Mouse (Mus musculus) right cerebral cortex, postnatal 4 days (tissue): ENCODE results near the gene Tmem132b.
"Not testable (repeated sequence)": the region's sequence is repeated elsewhere in the genome, so short reads cannot be mapped to it uniquely, and the experiment has no call there.

Experiments used
- DNase-seq: peaks from one replicate; pipeline ENCODE4 v3.0.0-alpha.2; 2022

Tmem132b gene

DNA sequence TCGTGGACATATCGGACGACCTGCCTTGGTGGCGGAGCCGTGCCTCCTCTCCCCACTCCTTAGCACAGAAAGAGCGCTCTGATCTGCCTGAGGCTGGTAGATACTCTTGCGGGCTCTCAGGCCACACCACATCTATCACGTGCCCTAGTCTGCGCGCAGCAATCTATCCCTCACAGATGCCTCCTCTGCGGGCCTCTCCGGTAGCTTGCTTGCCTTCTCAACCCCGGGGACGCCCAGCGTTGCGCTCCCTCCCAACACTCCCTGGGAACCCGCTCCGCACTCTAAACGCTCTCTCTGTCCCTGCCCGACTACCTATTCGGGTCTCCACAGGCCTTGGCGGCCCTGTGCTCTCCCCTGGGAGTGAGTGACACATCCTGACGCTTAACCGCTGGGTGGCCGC is at the start of gene Tmem132b:
Gene Tmem132b, plus strand, starts transcription at position 141 of the 400 bp plus-strand sequence.
- no peak for DNase-seq

DNA sequence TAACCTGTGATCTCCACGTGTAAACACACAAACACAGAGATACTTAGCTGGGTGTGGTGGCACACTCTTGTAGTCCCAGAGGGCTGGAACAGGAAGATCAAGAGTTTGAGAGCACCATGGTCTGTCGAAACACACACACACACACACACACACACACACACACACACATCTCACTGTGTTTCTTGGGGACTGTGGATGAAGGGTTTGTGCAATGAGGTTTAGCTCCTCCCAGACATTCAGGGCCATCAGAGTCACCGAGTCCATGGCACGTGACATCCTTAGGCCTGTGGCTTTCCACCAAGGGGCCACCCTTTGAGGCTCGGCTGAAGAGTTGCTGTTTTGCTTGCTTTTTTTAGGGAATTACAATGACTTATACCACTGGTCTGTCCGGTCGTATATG is 49.1 kb upstream of the Tmem132b start:
- no peak for DNase-seq

DNA sequence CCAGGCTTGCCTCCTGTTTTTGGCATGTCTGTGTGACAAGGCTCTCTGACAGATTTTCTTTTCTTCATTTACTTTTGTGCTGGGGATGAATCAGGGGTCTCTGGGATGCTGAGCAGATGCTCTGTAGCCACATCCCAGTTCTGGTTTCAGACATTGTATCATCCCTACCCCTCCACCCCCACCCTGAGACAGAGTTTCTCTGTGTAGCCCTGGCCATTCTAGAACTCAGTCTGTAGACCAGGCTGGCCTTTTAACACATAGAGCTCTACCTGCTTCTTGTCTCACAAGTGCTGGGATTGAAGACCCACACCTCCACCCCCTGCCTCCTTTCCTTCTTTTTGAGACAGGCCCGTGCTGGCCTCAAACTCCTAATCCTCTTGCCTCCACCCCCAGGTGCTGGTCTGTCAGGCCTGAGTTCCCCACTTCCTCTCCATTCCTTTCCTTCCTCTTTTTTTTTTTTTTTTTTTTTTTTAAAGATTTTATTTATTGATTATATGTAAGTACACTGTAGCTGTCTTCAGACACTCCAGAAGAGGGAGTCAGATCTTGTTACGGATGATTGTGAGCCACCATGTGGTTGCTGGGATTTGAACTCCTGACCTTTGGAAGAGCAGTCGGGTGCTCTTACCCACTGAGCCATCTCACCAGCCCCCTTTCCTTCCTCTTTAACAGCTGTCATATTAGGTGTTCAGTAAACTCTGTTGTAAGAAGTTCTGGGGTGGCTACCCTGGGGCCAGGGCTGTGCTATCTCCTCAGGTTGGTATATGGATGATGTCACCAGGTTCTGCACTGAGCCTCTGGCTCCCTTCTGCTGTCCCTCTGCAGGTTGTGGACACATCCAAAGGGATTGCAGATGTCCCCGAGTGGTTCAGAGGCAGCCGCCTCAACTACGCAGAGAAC is 47.6 kb upstream of the Tmem132b start:
- no peak for DNase-seq

DNA sequence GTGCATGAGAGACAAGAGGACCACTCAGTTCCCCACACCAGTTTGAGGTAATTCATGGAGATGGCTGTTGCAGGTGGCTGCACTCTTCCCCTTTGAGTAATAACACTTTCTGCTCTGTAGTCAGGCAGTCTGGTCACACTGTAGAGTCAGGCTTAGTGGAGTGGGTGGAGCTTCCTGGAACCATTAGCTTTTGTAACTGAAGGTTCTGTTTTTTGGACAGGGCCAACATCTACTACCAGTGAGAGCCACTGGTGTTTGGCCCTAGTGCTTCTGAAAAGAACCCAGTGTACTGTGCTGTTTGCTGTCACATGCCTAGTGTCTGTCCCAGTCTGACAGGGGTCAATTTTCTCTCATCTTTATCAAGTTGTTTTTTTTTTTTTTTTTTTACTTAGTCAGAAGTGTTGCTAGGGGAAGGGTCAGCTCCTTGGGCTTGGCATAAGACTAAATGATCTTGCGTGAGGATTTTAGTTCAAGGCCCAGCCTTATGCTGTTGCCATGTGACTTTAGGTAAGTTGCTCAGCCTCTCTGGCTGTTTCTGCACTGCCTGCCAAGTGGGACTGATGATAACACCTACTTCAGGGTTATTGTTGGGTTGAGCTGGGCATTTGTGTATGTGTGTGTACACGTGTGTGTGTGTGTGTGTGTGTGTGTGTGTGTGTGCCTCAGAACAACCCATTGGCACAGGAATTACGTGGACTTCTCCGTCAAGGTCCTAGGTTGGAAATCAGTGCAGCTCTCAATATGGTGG is 46.4 kb upstream of the Tmem132b start:
- DNase-seq = no peak

DNA sequence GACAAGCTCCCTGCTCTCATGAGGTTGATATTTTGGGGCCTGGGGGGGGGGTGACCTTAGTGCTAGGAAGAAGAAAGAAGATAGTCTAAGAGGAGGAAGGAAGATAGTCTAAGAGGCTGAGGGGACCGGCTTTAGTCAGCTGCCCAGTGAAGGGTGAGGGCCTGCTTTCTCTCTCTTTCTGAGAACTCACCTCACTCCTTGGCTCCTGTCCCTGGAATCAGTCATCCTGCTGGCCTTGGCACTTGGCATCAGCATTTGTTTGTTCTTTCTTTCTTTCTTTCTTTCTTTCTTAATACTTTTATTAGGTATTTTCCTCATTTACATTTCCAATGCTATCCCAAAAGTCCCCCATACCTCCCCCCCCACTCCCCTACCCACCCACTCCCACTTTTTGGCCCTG is 45.5 kb upstream of the Tmem132b start:
- DNase-seq = no peak

DNA sequence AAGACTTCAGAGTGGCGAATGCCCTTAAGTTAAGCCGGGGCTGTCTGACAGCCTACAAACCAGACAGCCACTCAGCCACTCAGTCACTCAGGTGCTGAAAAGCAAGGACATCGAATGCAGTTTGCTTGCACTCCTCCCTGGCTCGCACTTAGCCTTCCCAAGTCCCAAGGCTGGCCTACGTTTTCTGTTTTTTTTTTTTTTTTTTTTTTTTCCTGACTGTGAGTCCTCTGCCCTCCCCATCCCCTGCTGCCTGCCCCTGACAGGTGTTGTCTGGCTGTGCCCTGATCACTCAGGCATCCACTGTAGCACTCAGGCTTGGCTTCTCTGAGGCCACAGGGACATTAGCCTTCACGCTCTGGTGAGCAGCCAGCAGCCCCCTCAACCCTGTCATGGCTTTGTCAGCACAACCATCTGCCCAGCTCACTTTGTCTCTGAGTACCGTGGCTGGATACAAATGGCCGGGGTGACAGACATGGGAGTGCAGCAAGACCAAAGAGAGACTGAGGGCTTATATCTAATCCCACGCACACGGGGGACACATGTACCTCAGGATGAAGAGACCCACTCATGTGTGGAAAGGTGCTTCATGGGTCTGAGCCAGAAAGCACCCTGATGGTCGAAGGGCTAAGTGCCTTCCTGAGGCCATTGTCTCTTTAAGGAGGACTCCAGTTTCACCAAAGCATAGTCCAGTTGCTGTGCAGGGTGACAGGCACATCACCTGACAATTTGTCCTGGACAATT is 44.0 kb upstream of the Tmem132b start:
- no peak for DNase-seq

DNA sequence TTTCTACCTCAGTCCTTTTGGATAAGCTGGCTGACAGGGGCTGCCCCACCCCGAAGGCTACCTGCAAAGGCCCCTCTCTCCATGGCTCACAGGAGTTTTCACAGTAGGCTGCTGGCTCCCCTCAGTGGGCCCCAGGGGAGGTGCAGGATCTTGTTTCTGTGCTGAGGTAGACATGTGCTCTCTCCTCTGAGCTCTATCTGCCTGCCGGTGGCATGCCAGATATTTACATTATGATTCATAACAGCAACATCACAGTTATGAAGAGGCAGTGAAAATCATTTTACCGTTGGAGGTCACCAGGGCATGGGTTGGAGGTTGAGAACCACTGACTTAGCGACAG is 43.5 kb upstream of the Tmem132b start:
- no peak for DNase-seq

DNA sequence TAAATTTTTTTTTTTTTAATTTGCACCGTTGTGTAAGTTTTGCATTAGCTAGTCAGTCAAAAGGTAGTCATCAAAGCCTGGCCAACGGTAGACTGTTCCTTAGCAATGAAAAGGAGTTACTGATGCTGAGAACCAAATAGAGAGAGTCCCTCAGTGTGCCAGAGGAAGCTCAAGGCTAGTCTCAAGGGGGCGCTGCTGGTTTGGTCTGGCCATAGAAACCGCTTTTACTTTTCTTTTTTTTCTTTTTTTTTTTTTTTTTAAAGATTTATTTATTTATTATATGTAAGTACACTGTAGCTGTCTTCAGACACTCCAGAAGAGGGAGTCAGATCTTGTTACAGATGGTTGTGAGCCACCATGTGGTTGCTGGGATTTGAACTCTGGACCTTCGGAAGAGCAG is 42.6 kb upstream of the Tmem132b start:
- not testable (repeated sequence) for DNase-seq

DNA sequence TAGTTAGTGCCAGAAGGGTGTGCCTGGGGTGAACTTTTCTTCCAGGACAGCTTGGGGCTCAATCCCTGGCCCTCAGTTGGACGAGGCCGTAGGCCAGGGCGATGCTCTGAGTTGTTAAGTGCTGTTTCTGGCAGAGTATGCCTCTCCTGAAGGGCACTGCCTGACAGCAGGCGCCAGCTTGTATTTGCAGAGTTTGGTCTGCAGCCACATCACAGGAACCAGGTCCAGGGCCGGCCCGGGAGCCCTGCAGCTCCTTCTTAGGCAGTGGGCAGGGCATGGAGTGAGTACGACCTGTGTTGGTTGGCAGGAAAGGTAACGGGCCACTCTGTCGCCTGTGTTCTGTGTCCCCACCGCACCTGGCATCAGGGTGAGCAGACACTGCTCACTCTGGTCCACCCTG is 40.5 kb upstream of the Tmem132b start:
- no peak for DNase-seq

DNA sequence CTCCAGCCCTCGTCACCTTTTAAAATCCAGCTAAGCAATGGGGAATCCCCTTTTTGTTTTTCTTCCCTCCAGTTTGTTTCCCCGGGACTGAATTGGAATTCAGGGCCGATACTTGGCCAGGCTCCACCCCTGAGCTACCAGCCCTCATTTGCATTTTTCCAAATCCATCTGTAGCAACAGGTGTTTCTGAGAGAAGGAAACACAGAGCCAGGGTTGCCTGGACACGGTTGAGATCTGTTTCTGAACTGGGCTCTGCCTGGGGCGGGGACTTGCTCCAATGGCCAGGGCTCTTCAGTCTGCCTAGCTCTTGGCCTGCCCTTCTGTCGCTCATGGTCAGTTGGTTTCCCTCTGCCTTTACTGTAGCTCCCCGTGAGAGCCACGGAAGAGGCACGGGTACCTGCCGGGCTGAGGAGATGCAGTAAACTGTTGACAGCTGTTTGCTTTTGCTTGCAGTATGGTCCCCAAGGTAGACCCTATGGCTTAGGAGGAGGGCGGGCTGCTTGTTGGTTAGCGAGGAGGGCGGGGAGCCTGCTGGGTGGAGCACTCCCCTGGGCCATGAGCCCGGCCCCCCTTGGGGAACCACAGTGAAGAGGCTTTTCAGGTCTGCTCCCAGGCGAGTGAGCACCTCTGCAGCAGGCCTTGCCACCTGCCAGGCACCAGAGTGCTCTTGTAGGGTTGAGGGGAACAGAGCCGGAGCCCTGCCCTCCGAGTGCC is 39.0 kb upstream of the Tmem132b start:
- DNase-seq = no peak

DNA sequence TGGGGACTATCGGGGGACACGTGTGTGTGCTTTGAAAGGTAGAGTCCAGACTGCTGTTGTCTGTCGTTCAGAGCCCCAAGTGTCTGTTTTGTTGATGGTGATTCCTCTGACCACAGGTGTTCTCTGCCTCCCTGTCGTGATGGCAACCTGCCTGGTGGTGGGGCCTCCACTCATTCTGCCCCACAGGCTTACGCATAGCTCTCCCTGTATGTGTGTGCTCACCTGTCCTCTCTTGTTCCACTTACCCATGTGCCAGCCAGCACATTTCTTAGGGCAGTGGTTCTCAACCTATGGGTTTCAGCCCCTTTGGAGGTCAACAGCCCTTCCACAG is 38.5 kb upstream of the Tmem132b start:
- no peak for DNase-seq

DNA sequence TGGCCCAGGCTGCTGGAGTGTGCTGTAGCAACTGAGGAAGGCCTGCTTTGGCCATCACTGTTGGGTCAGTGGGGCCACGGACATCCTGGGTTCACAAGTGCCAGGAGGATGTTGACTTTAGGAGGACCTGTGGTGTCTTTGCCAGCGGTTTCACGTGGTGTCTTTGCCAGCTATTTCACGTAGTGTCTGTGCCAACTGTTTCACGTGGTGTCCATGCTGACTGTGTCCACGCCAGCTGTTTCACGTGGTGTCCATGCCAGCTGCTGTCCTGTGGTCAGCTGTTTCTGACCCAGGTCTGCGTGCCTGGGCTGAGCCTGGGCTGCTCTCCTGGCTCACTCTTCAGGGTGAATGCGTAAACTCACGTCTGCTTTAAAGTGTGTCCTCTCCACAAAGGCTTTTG is 35.9 kb upstream of the Tmem132b start:
- DNase-seq = no peak

DNA sequence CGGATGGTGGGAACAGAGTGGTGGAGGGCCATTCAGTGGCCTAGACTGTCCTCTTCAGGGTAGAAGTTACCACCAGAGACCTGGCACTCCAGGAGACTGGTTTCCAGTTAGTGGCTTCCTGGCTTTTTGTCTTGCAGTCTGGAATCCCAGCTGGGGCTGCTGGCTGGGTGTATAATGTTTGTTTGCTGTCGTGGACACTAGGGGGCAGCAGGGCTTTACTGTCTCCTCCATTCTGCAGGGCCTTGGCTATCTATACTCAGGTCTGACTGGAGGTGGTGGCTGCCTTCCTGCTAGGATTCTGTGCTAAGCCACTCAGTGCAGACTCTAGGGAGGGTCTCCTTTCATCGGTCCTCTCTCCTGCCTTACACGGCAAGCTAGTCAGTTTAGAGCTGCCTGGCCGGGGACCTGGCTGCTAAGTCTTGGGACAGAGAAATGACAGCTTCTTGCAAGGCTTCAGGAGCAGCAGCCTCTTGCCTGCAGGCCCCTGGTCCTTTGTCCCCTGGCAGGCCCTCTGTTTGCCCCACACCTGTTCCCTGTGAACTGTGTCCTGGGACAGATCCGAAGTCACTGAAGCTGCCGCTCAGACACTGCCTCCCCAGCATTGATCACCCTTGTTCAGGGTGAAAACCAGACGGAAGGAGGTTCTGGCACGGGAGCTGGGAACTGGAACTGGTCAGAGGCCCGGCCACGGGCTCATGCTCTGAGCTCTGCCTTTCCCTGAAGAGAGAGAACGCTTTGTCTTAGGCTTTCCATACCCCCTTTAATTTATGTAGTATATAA is 33.6 kb upstream of the Tmem132b start:
- peak; percentile 76 for DNase-seq

DNA sequence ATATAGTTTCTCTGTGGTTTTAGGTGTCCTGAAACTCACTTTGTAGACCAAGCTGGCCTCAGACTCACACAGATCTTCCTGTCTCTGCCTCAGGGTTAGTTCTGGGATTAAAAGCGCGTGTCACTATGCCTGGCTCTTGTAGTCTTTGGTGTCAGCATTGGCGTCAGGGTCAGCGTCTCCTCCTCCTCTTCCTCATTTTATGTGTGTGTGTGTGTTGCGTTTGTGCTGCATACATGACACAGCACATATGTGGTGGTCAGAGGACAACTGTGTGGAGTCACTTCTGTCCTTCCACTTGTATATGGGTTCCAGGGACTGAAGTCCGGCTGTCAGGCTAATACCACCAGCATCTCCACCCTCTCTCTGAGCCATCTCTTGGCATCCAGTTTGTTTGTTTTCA is 30.1 kb upstream of the Tmem132b start:
- DNase-seq = no peak

DNA sequence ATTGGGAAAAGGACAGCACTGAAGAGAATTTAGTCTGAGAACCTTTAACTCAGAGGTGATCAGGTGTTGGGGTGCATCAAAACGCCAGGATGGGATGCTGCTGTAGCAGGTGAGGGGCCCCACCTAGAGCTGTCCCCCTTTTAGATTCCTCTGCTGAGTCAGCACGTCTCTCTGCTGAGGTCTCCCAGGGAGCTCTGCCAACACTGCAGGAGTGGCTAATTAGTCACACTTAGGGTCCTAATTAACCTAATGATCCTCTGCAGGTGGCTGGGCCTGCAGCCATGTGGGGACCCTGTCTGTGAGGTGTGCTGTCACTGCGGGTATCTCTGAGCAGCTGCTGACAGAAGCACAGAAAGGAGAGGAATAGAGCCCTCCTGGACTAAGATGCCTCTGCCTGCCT is 29.4 kb upstream of the Tmem132b start:
- DNase-seq = no peak

DNA sequence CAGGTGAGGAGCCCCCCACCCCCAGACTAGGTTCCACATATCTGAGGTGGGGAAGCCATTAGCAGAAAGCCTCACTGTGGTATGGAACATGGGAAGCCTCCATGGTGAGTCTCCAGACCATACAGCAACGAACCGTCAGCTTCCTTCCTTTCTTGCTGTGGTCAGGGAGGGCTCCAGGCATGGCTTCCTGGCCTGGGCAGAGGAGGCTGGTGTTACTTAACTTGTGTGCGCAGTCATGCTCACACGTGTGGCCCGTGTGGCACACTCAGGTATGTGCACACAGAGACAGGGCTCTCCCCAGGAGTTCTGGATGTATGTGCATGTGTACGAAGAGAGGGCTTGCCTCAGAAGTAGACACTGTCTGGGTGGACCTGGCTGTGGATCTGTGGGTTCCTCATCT is 27.9 kb upstream of the Tmem132b start:
- DNase-seq = no peak

DNA sequence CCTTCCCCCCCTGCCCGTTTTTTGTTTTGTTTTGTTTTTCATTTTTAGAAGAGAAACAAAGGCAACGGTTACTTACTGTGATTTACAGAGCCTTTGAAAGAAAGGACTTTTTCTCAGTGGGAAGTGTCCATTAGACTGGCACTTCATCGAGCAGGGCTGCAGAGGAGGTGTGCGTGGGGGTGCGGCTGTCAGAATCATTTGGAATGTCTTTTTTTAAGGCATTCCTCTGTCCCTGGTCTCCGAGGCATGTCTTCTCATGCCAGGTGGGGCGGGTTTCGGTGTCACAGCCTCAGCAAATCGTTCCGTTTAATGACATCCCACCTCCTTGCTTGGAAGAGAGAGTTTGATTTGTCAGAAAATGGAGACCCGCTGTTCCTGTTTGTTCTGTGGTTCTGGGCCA is 26.9 kb upstream of the Tmem132b start:
- no peak for DNase-seq

DNA sequence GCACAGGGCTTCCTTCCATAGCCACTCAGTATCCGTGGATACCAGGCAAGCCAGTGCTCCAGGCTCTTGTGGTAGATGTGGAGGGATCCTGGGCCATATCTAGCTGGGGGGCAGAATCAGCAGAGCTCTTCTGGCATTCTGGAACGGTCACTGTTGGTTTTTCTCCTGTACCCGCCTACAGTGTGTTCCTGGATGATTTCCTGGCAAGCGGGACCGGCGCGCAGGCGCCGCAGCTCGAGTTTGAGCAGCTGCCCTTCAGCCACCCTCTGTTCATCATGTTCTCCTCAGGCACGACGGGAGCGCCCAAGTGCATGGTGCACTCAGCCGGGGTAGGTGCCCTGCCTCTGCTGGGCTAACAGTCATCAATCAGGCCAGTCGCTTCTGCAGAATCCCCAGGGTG is 25.6 kb upstream of the Tmem132b start:
- no peak for DNase-seq

DNA sequence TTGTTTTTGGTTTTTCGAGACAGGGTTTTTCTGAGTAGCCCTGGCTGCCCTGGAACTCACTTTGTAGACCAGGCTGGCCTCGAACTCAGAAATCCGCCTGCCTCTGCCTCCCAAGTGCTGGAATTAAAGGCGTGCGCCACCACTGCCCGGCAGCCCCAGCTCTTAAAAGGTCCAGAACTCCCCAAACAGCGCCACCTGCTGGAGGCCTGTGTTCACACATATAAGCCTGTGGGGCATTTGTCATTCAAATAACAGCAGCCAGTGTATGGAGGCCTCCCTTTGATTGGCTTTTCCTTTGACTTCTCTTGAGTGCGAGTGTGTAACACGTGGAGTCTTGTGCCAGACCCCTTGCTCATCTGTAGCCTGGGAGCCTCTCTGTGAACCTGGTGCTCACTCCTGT is 24.0 kb upstream of the Tmem132b start:
- DNase-seq = no peak

DNA sequence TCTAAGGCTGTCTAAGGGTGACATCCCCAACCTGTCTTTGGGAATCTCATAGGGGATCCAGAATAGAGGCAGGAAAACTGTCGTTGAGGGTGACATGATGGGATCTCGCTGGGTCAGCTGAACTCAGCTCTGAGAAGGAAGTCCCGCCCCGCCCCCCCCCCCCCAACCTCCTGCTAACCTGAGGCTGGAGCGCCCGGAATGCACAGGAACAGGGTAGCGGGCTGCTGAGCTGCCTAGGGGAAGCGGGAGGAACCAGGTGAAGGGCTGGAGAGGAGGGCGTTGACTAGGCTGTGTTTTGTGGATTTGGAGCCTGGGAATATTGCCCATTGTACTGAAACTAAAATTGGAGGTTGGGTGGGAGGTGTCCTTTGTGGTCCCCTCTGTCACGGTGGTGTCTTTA is 23.6 kb upstream of the Tmem132b start:
- no peak for DNase-seq

DNA sequence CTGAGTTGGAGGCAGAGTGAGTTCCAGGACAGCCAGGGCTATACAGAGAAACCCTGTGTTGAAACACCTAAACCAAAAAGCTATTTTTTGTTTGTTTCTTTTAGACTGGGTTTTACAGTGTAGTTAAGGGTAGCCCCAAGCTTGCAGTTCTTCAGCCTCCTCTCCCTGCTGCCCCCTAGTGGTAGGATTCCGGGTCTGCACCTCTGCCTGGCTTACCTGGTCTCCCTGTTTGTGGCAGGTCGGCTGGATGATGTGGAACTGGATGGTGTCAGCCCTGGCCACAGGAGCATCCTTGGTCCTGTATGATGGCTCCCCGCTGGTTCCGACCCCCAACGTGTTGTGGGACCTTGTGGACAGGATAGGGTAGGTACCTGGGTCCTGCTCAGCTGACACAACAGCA is 22.0 kb upstream of the Tmem132b start:
- DNase-seq = no peak

DNA sequence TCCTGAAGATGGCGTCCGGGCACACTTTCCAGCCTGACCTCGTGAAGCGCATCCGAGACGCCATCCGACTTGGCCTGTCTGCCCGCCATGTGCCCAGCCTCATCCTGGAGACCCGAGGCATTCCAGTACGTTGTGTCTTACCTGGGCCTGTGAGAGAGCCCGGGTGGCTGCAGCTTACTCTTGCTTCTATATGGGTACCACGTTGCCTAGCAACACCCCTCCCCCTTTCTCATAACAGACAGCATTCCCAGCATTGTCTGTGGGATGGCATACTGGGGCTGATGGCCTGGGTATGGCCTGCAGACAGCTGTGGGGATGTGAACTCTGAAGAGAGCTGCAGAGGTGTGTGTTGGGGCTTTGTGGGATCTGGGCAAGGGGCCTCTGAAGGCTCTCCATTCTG is 16.6 kb upstream of the Tmem132b start:
- DNase-seq = no peak
